Mouse (Mus musculus): ENCODE measurements around the gene Elp5.

Gene Elp5

GRCm38 (mm10) chr11:69992932-69993331 lies 10.6 kb upstream of the Elp5 start:
- intact Hi-C loops (cut with DNase I) = no loop called here

GRCm38 (mm10) chr11:69992396-69992795 lies 10.1 kb upstream of the Elp5 start:
- intact Hi-C loops (cut with DNase I) = no loop called here

- intact Hi-C loops (cut with DNase I) = no loop called here
Measured at GRCm38 (mm10) chr11:69991711-69992110, 9.4 kb upstream of the Elp5 start.

GRCm38 (mm10) chr11:69990850-69991691 lies 8.8 kb upstream of the Elp5 start, which contains the start of gene Gabarap:
Gene Gabarap, plus strand, starts transcription at chr11:69991143.
- intact Hi-C loops (cut with DNase I) = no loop called here

GRCm38 (mm10) chr11:69989949-69990348 lies 7.6 kb upstream of the Elp5 start:
- intact Hi-C loops (cut with DNase I) = no loop called here

- intact Hi-C loops (cut with DNase I) = no loop called here
Measured at GRCm38 (mm10) chr11:69984431-69984830, 2.1 kb upstream of the Elp5 start.

- intact Hi-C loops (cut with DNase I) = no loop called here
Measured at GRCm38 (mm10) chr11:69983377-69983776, 1.1 kb upstream of the Elp5 start.

- intact Hi-C loops (cut with DNase I) = no loop called here
Measured at GRCm38 (mm10) chr11:69982877-69983276, 560 bp upstream of the Elp5 start.

GRCm38 (mm10) chr11:69981141-69981762 lies 1.1 kb downstream of the Elp5 start, which contains the start of gene Ctdnep1:
Gene Ctdnep1, plus strand, starts transcription at chr11:69981156.
- intact Hi-C loops (cut with DNase I) = no loop called here

GRCm38 (mm10) chr11:69980196-69981140 lies 1.8 kb downstream of the Elp5 start:
- intact Hi-C loops (cut with DNase I) = no loop called here

GRCm38 (mm10) chr11:69979827-69980195 lies 2.5 kb downstream of the Elp5 start:
- intact Hi-C loops (cut with DNase I) = no loop called here

GRCm38 (mm10) chr11:69976271-69976670 lies 6.0 kb downstream of the Elp5 start:
- intact Hi-C loops (cut with DNase I) = no loop called here

GRCm38 (mm10) chr11:69974907-69975306 lies 7.4 kb downstream of the Elp5 start:
- intact Hi-C loops (cut with DNase I) = no loop called here

GRCm38 (mm10) chr11:69970775-69971174 lies 11.5 kb downstream of the Elp5 start:
- intact Hi-C loops (cut with DNase I) = no loop called here

- intact Hi-C loops (cut with DNase I) = no loop called here
Measured at GRCm38 (mm10) chr11:69970222-69970621, 12.1 kb downstream of the Elp5 start.

GRCm38 (mm10) chr11:69968793-69969192 lies 13.5 kb downstream of the Elp5 start:
- intact Hi-C loops (cut with DNase I) = no loop called here

GRCm38 (mm10) chr11:69966860-69967517 lies 15.3 kb downstream of the Elp5 start:
- intact Hi-C loops (cut with DNase I) = no loop called here

- intact Hi-C loops (cut with DNase I) = no loop called here
Measured at GRCm38 (mm10) chr11:69966006-69966859, 16.1 kb downstream of the Elp5 start.

- intact Hi-C loops (cut with DNase I) = no loop called here
Measured at GRCm38 (mm10) chr11:69965271-69966005, 16.9 kb downstream of the Elp5 start.

All from adrenal gland (tissue).